Mouse (Mus musculus) heart, postnatal 0 days (tissue): Measurements from ENCODE around the gene Cp. TPM values are rescaled to one million over a fixed set of nuclear protein-coding genes. Genes with fewer than 3 reads are reported as not detected.
A peak's percentile ranks its signal among the peaks of the same experiment; 100 is the strongest.

ENCODE experiments used
- ATAC-seq: fragments of 200-750 bp; cut with Nextera tagmentation; 2 replicates; pipeline ENCODE4 v1.8.0; 2017; ENCODE audit warnings: low read depth, moderate number of reproducible peaks, moderate library complexity; ENCODE audit not compliant: insufficient read depth
- DNase-seq: peaks from one replicate; pipeline ENCODE4 v3.0.0-alpha.2; 2016; ENCODE audit warnings: low spot score
- H3K27ac ChIP-seq: fragments of 300-500 bp; sonication (generic); 2 replicates; pipeline ENCODE4 v1.5.1; 2014; ENCODE audit warnings: low read depth, mild to moderate bottlenecking
- H3K27me3 ChIP-seq: fragments of 300-500 bp; sonication (generic); 2 replicates; pipeline ENCODE4 v1.6.1; 2014; ENCODE audit warnings: low read length, mixed read lengths; ENCODE audit not compliant: control insufficient read depth, insufficient read depth
- H3K36me3 ChIP-seq: fragments of 300-500 bp; sonication (generic); replicated peaks from 2 replicates; pipeline ENCODE4 v1.6.1; 2014; ENCODE audit warnings: low read length, mixed read lengths; ENCODE audit not compliant: control insufficient read depth, insufficient read depth
- H3K4me1 ChIP-seq: fragments of 300-500 bp; sonication (generic); 2 replicates; pipeline ENCODE4 v1.6.1; 2014; ENCODE audit warnings: antibody characterized with exemption; ENCODE audit not compliant: control insufficient read depth, insufficient read depth
- H3K4me2 ChIP-seq: fragments of 300-500 bp; sonication (generic); 2 replicates; pipeline ENCODE4 v1.6.1; 2014; ENCODE audit warnings: low read depth, mild to moderate bottlenecking, low read length, moderate library complexity
- H3K4me3 ChIP-seq: fragments of 300-500 bp; sonication (generic); 2 replicates; pipeline ENCODE4 v1.5.1; 2014; ENCODE audit warnings: low read depth, low read length
- H3K9ac ChIP-seq: fragments of 300-500 bp; sonication (generic); replicated peaks from 2 replicates; pipeline ENCODE4 v1.6.1; 2014; ENCODE audit warnings: low read depth, low read length, mixed read lengths
- H3K9me3 ChIP-seq: fragments of 300-500 bp; sonication (generic); replicated peaks from 2 replicates; pipeline ENCODE4 v1.6.1; 2016; ENCODE audit warnings: low read length; ENCODE audit not compliant: control insufficient read depth
- CTCF ChIP-seq: IDR thresholded peaks from 2 replicates; pipeline ENCODE4 v1.5.1; 2016; ENCODE audit warnings: antibody characterized with exemption, control low read depth, low read depth
- EP300 ChIP-seq: IDR thresholded peaks from 2 replicates; pipeline ENCODE4 v1.6.1; 2016; ENCODE audit warnings: antibody characterized with exemption, low read depth
- WGBS: fragments of 180-500 bp; shearing (Covaris S2); extraction: QIAGEN DNeasy Blood & Tissue Kit; methylation state at CpG from one replicate; pipeline ENCODE4 v1.1.7; 2014; 5-methylcytosine and 5-hydroxymethylcytosine counted together
- polyA plus RNA-seq: library from polyadenylated mRNA; unstranded; fragments of >200 nt; fragmentation: Nextera tagmentation; extraction: Ambion mirVana; gene quantifications from 2 replicates; pipeline ENCODE4 v1.2.1, GENCODE M21; 2015
- total RNA-seq: library from RNA; depleted of rRNA; stranded (reverse); fragments of >200 nt; gene quantifications from 2 replicates; pipeline ENCODE4 v1.2.3, GENCODE M21; 2014; ENCODE audit warnings: low replicate concordance

The Cp gene
- total and polyA plus RNA-seq, 2 experiments from 2014 or later: 7.0 to 19.0 TPM

DNA sequence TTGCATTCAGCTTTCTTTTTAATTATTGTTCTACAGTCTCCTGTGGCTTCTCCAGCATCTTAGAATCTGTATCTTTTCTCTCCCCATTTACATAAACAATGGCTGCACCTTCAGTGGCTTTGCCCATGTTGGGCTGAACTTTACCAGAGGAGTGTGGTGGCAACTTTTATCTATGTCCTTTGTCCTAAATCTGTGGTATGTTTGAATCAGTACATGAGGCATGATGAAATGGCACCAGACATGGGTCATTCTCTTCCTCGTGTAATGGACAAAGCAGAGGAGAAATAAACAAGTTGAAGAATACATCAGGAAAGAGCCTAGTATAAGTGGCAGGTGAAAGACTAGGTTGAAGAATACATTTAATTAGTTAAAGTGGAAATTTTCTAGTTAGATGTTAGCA lies 2.1 kb downstream of the Cp start:
- no peak overlapping the region for H3K4me3 ChIP-seq
- WGBS: 68% methylated on average over 1 of the region's 1 CpGs
- TF ChIP-seq EP300: no peak
- no peak for TF ChIP-seq CTCF
- no peak overlapping the region for H3K4me2 ChIP-seq
- DNase-seq (no peak), ATAC-seq (no peak)
- peak overlapping the region; percentile 38 for H3K27ac ChIP-seq
- H3K4me1 ChIP-seq: peaks cover 28% of the 10 kb centered on the region
- H3K9ac ChIP-seq: no peak overlapping the region
- H3K27me3 ChIP-seq: no peaks in the 10 kb centered on the region
- no peaks in the 10 kb centered on the region for H3K9me3 ChIP-seq
- H3K36me3 ChIP-seq: no peaks in the 10 kb centered on the region

DNA sequence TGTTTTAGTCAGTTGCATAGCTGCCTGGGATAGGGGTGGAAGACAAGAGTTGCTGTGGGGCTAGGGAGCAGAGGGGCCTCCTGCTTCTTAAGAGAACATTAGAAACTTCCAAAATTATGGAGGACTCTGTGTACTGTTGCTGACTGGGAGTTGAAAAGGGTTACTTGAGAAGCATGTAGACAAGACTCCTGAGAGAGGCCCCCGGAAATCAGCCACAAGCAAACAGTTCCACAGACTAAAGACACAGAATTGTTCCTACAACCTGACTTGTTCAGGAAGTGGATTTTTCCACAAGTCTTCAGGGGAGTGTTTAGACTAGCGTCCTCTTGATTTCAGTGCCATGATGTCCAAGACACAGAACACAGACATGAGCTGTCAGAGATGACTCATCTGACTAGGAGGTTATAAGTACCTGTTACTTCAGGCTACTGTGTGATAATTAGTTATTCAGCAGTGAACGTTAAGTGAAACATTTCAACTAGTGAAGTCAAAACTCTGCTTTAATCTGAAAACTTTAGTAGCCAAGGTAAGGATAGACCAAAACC lies 3.8 kb downstream of the Cp start:
- DNase-seq (peak; percentile 54), ATAC-seq (no peak)
- H3K4me3 ChIP-seq: no peak overlapping the region
- H3K9ac ChIP-seq: no peak overlapping the region
- peak overlapping the region; percentile 52 for H3K27ac ChIP-seq
- TF ChIP-seq EP300 (no peak), CTCF (no peak)
- no peaks in the 10 kb centered on the region for H3K9me3 ChIP-seq
- peaks cover 23% of the 10 kb centered on the region for H3K4me1 ChIP-seq
- no peaks in the 10 kb centered on the region for H3K27me3 ChIP-seq
- 43% methylated on average over 3 of the region's 3 CpGs for WGBS
- H3K36me3 ChIP-seq: no peaks in the 10 kb centered on the region
- H3K4me2 ChIP-seq: no peak overlapping the region

DNA sequence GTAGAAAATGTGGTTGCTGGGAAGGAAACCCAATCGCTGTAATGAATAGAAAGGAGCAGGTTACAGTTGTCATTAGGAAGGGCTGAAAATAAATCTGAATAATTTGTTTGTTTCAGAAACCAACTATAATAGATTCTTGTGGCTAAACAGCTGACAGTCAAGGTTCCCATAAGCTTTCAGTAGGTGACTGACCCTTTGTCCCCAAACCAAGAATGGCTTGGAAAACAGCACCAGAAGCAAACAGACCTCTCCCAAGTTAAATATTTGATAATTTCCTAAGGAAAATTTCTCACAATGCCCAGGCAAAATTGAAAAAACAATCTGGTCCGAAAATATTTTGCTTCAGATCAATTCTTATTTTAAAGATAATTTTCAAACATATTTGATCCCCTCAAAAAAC lies 4.5 kb downstream of the Cp start:
- DNase-seq (no peak), ATAC-seq (no peak)
- Histone ChIP-seq H3K4me1 (peaks cover 22% of the 10 kb centered on the region), H3K27ac (no peak overlapping the region), H3K9me3 (no peaks in the 10 kb centered on the region), H3K36me3 (no peaks in the 10 kb centered on the region), H3K9ac (no peak overlapping the region), H3K4me2 (no peak overlapping the region), H3K4me3 (no peak overlapping the region), H3K27me3 (no peaks in the 10 kb centered on the region)
- 71% methylated on average over 2 of the region's 2 CpGs for WGBS
- no peak for TF ChIP-seq CTCF
- TF ChIP-seq EP300: no peak

DNA sequence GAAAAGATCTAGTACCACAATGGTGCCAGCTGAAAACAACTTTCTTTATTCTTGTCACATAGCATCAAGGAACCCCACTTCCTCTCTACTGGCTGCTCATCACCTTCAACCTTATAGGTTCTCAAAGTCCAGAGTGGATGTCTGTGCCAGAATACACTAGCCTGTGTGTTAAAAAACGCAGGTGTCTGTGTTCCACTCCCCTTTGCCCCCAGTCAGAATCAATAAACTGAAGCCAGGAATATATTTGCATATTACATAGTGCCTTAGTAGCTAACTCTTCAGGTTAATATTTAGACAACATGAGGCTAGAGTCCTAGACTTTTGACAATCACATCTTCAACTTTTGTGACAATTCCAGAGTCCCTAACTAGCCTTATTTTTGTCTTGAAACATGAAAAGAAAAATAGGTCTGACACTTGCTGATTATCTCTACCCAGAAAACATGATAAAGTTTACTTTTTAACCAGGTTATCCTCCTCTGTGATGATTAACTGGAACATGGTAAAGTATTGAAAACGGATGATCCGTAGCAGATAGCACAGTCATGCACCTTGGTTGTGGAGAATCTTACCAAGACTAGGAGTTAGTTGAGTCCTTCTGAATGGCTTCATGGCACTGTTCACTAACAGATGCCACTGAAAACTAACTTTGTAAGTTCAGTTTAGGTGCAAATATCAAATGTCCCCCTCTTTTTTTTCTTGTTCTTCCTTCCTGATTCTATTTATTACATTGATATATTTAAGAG lies 6.1 kb downstream of the Cp start:
- H3K9me3 ChIP-seq: no peaks in the 10 kb centered on the region
- no peak overlapping the region for H3K4me2 ChIP-seq
- 83% methylated on average over 3 of the region's 3 CpGs for WGBS
- no peak for DNase-seq
- peaks cover 19% of the 10 kb centered on the region for H3K4me1 ChIP-seq
- H3K27me3 ChIP-seq: no peaks in the 10 kb centered on the region
- no peak overlapping the region for H3K9ac ChIP-seq
- ATAC-seq: no peak
- H3K27ac ChIP-seq: no peak overlapping the region
- TF ChIP-seq EP300 (no peak), CTCF (no peak)
- no peak overlapping the region for H3K4me3 ChIP-seq
- no peaks in the 10 kb centered on the region for H3K36me3 ChIP-seq

DNA sequence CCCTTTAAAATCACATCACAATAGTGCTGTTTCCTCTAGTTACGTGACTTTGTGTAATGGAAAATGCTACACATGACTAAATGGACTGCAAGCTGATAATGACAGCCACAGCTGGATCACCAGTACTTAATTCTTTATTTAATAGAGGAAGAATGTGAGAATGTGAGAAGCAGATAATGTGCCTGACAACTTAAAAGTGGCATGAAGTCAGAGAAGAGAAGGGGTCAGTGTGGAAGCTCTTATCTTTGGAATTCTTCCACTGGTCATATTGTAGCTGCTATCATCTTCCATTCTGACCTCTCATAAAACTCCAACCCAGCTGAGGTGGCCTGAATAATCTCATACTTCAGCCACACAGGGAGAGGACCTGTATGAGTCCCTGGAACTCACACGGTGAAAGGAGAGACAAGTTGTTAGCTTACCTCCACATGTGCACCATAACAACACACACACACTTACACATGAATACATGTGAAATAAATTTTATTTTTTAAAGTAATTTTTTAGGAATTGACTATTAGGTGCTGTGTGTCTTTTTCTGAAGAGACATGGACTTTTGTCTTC lies 7.9 kb downstream of the Cp start:
- Histone ChIP-seq H3K27me3 (no peaks in the 10 kb centered on the region), H3K4me3 (no peak overlapping the region), H3K9me3 (no peaks in the 10 kb centered on the region), H3K9ac (no peak overlapping the region), H3K36me3 (no peaks in the 10 kb centered on the region), H3K4me2 (no peak overlapping the region), H3K4me1 (peaks cover 10% of the 10 kb centered on the region; the same call in 1 of the 2 replicates), H3K27ac (peak overlapping the region; percentile 61)
- ATAC-seq: peak; percentile 74
- DNase-seq: peak; percentile 81
- WGBS: 4% methylated on average over 2 of the region's 2 CpGs
- TF ChIP-seq CTCF (no peak), EP300 (peak; percentile 76)
